Mouse (Mus musculus) ES-E14 (cell line): ENCODE results near the gene Clpb. TPM values are rescaled to one million over a fixed set of nuclear protein-coding genes. Genes with fewer than 3 reads are reported as not detected.
A peak's percentile ranks its signal among the peaks of the same experiment; 100 is the strongest.

Experiments
- DNase-seq: peaks from one replicate; pipeline ENCODE4 v3.0.0-alpha.2; 2013; ENCODE audit warnings: low read depth, low spot score
- H3K27ac ChIP-seq: 2 replicates; pipeline ENCODE4 v1.5.1; 2012; ENCODE audit warnings: low read depth, mild to moderate bottlenecking, low read length, moderate library complexity, mixed read lengths; ENCODE audit not compliant: poor library complexity, insufficient read depth, severe bottlenecking
- H3K36me3 ChIP-seq: 2 replicates; pipeline ENCODE4 v1.6.1; 2012; ENCODE audit warnings: mild to moderate bottlenecking, low read length, moderate library complexity, mixed read lengths; ENCODE audit not compliant: control insufficient read depth, poor library complexity, insufficient read depth, severe bottlenecking
- H3K4me1 ChIP-seq, 2 experiments: fragments of 150-350 bp in 1 of 2; sonication (generic) in 1 of 2; 2 replicates each; pipeline ENCODE4 v1.6.1; 2012; ENCODE audit warnings: low read length in 2 of 2, mild to moderate bottlenecking in 1 of 2, mixed read lengths in 1 of 2; ENCODE audit not compliant: control insufficient read depth in 2 of 2, insufficient read depth in 2 of 2, poor library complexity in 1 of 2
- H3K4me3 ChIP-seq, 2 experiments: fragments of 150-350 bp in 1 of 2; sonication (generic) in 1 of 2; 2 replicates each; pipeline ENCODE4 v1.5.1; 2012; ENCODE audit warnings: low read length in 2 of 2, low read depth in 1 of 2, mild to moderate bottlenecking in 1 of 2, mixed read lengths in 1 of 2; ENCODE audit not compliant: insufficient read depth in 1 of 2, poor library complexity in 1 of 2, severe bottlenecking in 1 of 2
- H3K9ac ChIP-seq: 2 replicates; pipeline ENCODE4 v1.6.1; 2012; ENCODE audit warnings: low read depth, mild to moderate bottlenecking, low read length, mixed read lengths; ENCODE audit not compliant: poor library complexity, insufficient read depth, severe bottlenecking
- H3K9me3 ChIP-seq: fragments of 150-350 bp; sonication (generic); 2 replicates; pipeline ENCODE4 v1.6.1; 2012; ENCODE audit warnings: low read depth, mild to moderate bottlenecking, low read length; ENCODE audit not compliant: control insufficient read depth, insufficient read depth
- CHD2 ChIP-seq: IDR thresholded peaks from 2 replicates; pipeline ENCODE4 v1.6.1; 2014; ENCODE audit warnings: mild to moderate bottlenecking, low read depth, low read length, inconsistent platforms
- HCFC1 ChIP-seq: IDR thresholded peaks from 2 replicates; pipeline ENCODE4 v1.6.1; 2012; ENCODE audit warnings: low read length, inconsistent platforms, borderline replicate concordance; ENCODE audit not compliant: insufficient read depth
- MAFK ChIP-seq: IDR thresholded peaks from 2 replicates; pipeline ENCODE4 v1.6.1; 2014; ENCODE audit warnings: mild to moderate bottlenecking, low read depth, low read length, inconsistent platforms; ENCODE audit not compliant: insufficient read depth
- ZC3H11A ChIP-seq: IDR thresholded peaks from 2 replicates; pipeline ENCODE4 v1.6.1; 2012; ENCODE audit warnings: low read depth, mild to moderate bottlenecking, inconsistent platforms, low read length, borderline replicate concordance
- ZNF384 ChIP-seq: IDR thresholded peaks from 2 replicates; pipeline ENCODE4 v1.6.1; 2012; ENCODE audit warnings: low read depth, low read length, inconsistent platforms
- in situ Hi-C, 2 experiments: fragments of 600-800 bp; cut with MboI; formaldehyde crosslinking; loops; one replicate each; pipeline ENCODE4 v1.15.1; 2025; ENCODE audit warnings: low sequenced_read_pairs in 2 of 2, inconsistent platforms in 1 of 2; ENCODE audit not compliant: unreplicated experiment in 2 of 2
- total RNA-seq: library from RNA; depleted of rRNA; stranded (reverse); fragments of 300-350 nt; gene quantifications from 2 replicates; pipeline ENCODE4 v1.2.3, GENCODE M21; 2012

The Clpb gene
- total RNA-seq, 1 experiment = 197 TPM

GRCm38 (mm10) chr7:101662006-101662405 lies 1.4 kb upstream of the Clpb start:
- in situ Hi-C loops = no loop called here
- peaks cover 0 to 4% of the 10 kb centered on the region in 2 experiments; a peak in 3 of 4 replicates for H3K4me1 ChIP-seq
- no peak overlapping the region for H3K4me3 ChIP-seq
- no peaks in the 10 kb centered on the region for H3K9me3 ChIP-seq
- H3K27ac ChIP-seq = no peak overlapping the region
- H3K9ac ChIP-seq = no peak overlapping the region
- peak; percentile 39 for DNase-seq
- no peaks in the 10 kb centered on the region for H3K36me3 ChIP-seq
- TF ChIP-seq MAFK (no peak), CHD2 (no peak), ZNF384 (no peak), ZC3H11A (no peak), HCFC1 (no peak; the same call in 1 of the 2 replicates)

- H3K4me3 ChIP-seq = no peak overlapping the region
- H3K9me3 ChIP-seq = no peaks in the 10 kb centered on the region
- no peaks in the 10 kb centered on the region for H3K36me3 ChIP-seq
- TF ChIP-seq ZNF384 (no peak), MAFK (no peak), ZC3H11A (no peak), HCFC1 (no peak), CHD2 (no peak)
- H3K27ac ChIP-seq = no peak overlapping the region
- H3K4me1 ChIP-seq = peaks cover 0 to 4% of the 10 kb centered on the region in 2 experiments; a peak in 3 of 4 replicates
- in situ Hi-C loops = no loop called here
- peak; percentile 46 for DNase-seq
- H3K9ac ChIP-seq = peak overlapping the region; percentile 42; the same call in 1 of the 2 replicates
Measured at GRCm38 (mm10) chr7:101666581-101666980, 3.1 kb downstream of the Clpb start.

- TF ChIP-seq ZNF384 (no peak), CHD2 (no peak), ZC3H11A (no peak), MAFK (no peak), HCFC1 (no peak)
- peaks cover 2% of the 10 kb centered on the region; the same call in 1 of the 2 replicates for H3K36me3 ChIP-seq
- H3K9me3 ChIP-seq = no peaks in the 10 kb centered on the region
- in situ Hi-C loops = loop anchor here in 1 of 2 experiments (10.0 kb wide), 1 partner anchor 143 kb away; the partner anchor contains the start of gene Phox2a
- H3K4me3 ChIP-seq = no peak overlapping the region
- H3K27ac ChIP-seq = no peak overlapping the region
- DNase-seq = no peak
- no peak overlapping the region for H3K9ac ChIP-seq
- peaks cover 0 to 10% of the 10 kb centered on the region in 2 experiments for H3K4me1 ChIP-seq
Measured at GRCm38 (mm10) chr7:101671601-101672280, 8.3 kb downstream of the Clpb start.

- in situ Hi-C loops = loop anchor here in 1 of 2 experiments (10.0 kb wide), 1 partner anchor 141 kb away; the partner anchor contains the start of gene Phox2a
- no peak for DNase-seq
- Histone ChIP-seq H3K36me3 (peaks cover 2% of the 10 kb centered on the region; the same call in 1 of the 2 replicates), H3K4me3 (no peak overlapping the region), H3K9me3 (no peaks in the 10 kb centered on the region), H3K27ac (no peak overlapping the region), H3K9ac (no peak overlapping the region), H3K4me1 (peaks cover 3 to 13% of the 10 kb centered on the region in 2 experiments)
- TF ChIP-seq CHD2 (no peak), ZC3H11A (no peak), ZNF384 (no peak), MAFK (no peak), HCFC1 (no peak)
Measured at GRCm38 (mm10) chr7:101673497-101673896, 10.1 kb downstream of the Clpb start.
